Mouse (Mus musculus): ENCODE results near the gene Tmem217. TPM values are rescaled to one million over a fixed set of nuclear protein-coding genes. Genes with fewer than 3 reads are reported as not detected.

Gene Tmem217
- polyA plus RNA-seq, 1 experiment from 2014 or later = 0.42 TPM

- ATAC-seq (ENCODE audit: low FRiP score, low TSS enrichment) = no peak
- Histone ChIP-seq H3K4me3 (ENCODE audit: low read length) (no peak overlapping the region), H3K9ac (ENCODE audit: low read depth, low read length) (no peak overlapping the region), H3K36me3 (ENCODE audit: control insufficient read depth, insufficient read depth, low read length) (no peaks in the 10 kb centered on the region), H3K27ac (ENCODE audit: low read depth, low read length) (no peak overlapping the region), H3K4me2 (replicated peaks; ENCODE audit: low read depth, low read length) (no peak overlapping the region), H3K4me1 (ENCODE audit: control insufficient read depth, insufficient read depth, low read length) (peaks cover 8% of the 10 kb centered on the region; the same call in 1 of the 2 replicates), H3K27me3 (ENCODE audit: control insufficient read depth, insufficient read depth, low read length) (no peaks in the 10 kb centered on the region), H3K9me3 (ENCODE audit: control insufficient read depth, low read length) (no peaks in the 10 kb centered on the region)
- 71% methylated on average over 7 of the region's 7 CpGs for WGBS
Observed at GRCm38 (mm10) chr17:29556893-29557292, 4.7 kb upstream of the Tmem217 start.

- Histone ChIP-seq H3K4me3 (ENCODE audit: low read length) (no peak overlapping the region), H3K9me3 (ENCODE audit: control insufficient read depth, low read length) (no peaks in the 10 kb centered on the region), H3K4me2 (replicated peaks; ENCODE audit: low read depth, low read length) (no peak overlapping the region), H3K36me3 (ENCODE audit: control insufficient read depth, insufficient read depth, low read length) (no peaks in the 10 kb centered on the region), H3K27ac (ENCODE audit: low read depth, low read length) (no peak overlapping the region), H3K9ac (ENCODE audit: low read depth, low read length) (no peak overlapping the region), H3K4me1 (ENCODE audit: control insufficient read depth, insufficient read depth, low read length) (peaks cover 11% of the 10 kb centered on the region; the same call in 1 of the 2 replicates), H3K27me3 (ENCODE audit: control insufficient read depth, insufficient read depth, low read length) (no peaks in the 10 kb centered on the region)
- 89% methylated on average over 10 of the region's 10 CpGs for WGBS
- no peak for ATAC-seq (ENCODE audit: low FRiP score, low TSS enrichment)
Observed at GRCm38 (mm10) chr17:29556456-29556855, 4.3 kb upstream of the Tmem217 start.

- no peak overlapping the region for H3K4me3 ChIP-seq (ENCODE audit: low read length)
- H3K4me2 ChIP-seq (replicated peaks; ENCODE audit: low read depth, low read length) = no peak overlapping the region
- no peak overlapping the region for H3K27ac ChIP-seq (ENCODE audit: low read depth, low read length)
- no peaks in the 10 kb centered on the region for H3K9me3 ChIP-seq (ENCODE audit: control insufficient read depth, low read length)
- peaks cover 24% of the 10 kb centered on the region; the same call in 1 of the 2 replicates for H3K4me1 ChIP-seq (ENCODE audit: control insufficient read depth, insufficient read depth, low read length)
- H3K9ac ChIP-seq (ENCODE audit: low read depth, low read length) = no peak overlapping the region
- H3K36me3 ChIP-seq (ENCODE audit: control insufficient read depth, insufficient read depth, low read length) = no peaks in the 10 kb centered on the region
- no peaks in the 10 kb centered on the region for H3K27me3 ChIP-seq (ENCODE audit: control insufficient read depth, insufficient read depth, low read length)
- ATAC-seq (ENCODE audit: low FRiP score, low TSS enrichment) = no peak
Observed at GRCm38 (mm10) chr17:29554176-29554575, 2.0 kb upstream of the Tmem217 start.

DNA sequence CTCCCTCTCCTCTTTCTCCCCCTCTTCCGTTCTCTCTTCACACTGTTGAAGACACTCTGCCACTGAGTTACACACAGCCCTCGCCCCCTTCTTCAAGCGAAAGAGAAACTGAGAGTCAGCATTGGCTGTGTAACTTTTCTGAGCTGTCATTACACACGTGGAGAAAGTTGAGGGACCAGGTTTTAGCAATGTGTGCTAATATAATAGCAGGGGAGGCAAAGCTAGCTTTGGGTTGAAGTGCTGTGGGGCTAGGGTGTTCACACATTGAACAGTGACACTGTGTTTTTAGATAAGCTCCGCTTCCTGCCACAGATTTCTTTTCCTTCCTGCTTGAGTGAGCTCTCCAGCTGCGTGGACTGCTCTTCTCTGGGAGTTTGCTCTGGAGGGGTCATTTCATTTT, 1.2 kb downstream of the Tmem217 start:
- Histone ChIP-seq H3K4me1 (ENCODE audit: control insufficient read depth, insufficient read depth, low read length) (peaks cover 19% of the 10 kb centered on the region; the same call in 1 of the 2 replicates), H3K27me3 (ENCODE audit: control insufficient read depth, insufficient read depth, low read length) (no peaks in the 10 kb centered on the region), H3K4me2 (replicated peaks; ENCODE audit: low read depth, low read length) (peak overlapping the region; percentile 92), H3K27ac (ENCODE audit: low read depth, low read length) (no peak overlapping the region), H3K36me3 (ENCODE audit: control insufficient read depth, insufficient read depth, low read length) (no peaks in the 10 kb centered on the region), H3K9ac (ENCODE audit: low read depth, low read length) (no peak overlapping the region), H3K9me3 (ENCODE audit: control insufficient read depth, low read length) (no peaks in the 10 kb centered on the region), H3K4me3 (ENCODE audit: low read length) (peak overlapping the region; percentile 97; the same call in 1 of the 2 replicates)
- ATAC-seq (ENCODE audit: low FRiP score, low TSS enrichment) = no peak
- 47% methylated on average over 6 of the region's 6 CpGs for WGBS

GRCm38 (mm10) chr17:29549543-29550428, 2.4 kb downstream of the Tmem217 start, which contains the start of the genes Gm17657 and Tbc1d22b:
Gene Gm17657 (minus strand): TSS chr17:29549638.
Gene Tbc1d22b (plus strand): TSS chr17:29549785.
- peak within 1 kb of the TSS; percentile 97 for H3K4me3 ChIP-seq (ENCODE audit: low read length)
- H3K9me3 ChIP-seq (ENCODE audit: control insufficient read depth, low read length) = no peaks in the 10 kb centered on the region
- H3K27me3 ChIP-seq (ENCODE audit: control insufficient read depth, insufficient read depth, low read length) = no peaks in the 10 kb centered on the region
- peaks cover 19% of the 10 kb centered on the region; the same call in 1 of the 2 replicates for H3K4me1 ChIP-seq (ENCODE audit: control insufficient read depth, insufficient read depth, low read length)
- peak within 1 kb of the TSS; percentile 92 for H3K4me2 ChIP-seq (replicated peaks; ENCODE audit: low read depth, low read length)
- H3K9ac ChIP-seq (ENCODE audit: low read depth, low read length) = peak within 1 kb of the TSS; percentile 89
- H3K36me3 ChIP-seq (ENCODE audit: control insufficient read depth, insufficient read depth, low read length) = no peaks in the 10 kb centered on the region
- 1% methylated on average over 39 of the region's 44 CpGs for WGBS
- ATAC-seq (ENCODE audit: low FRiP score, low TSS enrichment) = peak; percentile 98
- H3K27ac ChIP-seq (ENCODE audit: low read depth, low read length) = no peak within 1 kb of the TSS; the same call in 1 of the 2 replicates

GRCm38 (mm10) chr17:29548994-29549393, 3.2 kb downstream of the Tmem217 start:
- H3K4me1 ChIP-seq (ENCODE audit: control insufficient read depth, insufficient read depth, low read length) = peaks cover 19% of the 10 kb centered on the region; the same call in 1 of the 2 replicates
- no peak overlapping the region for H3K27ac ChIP-seq (ENCODE audit: low read depth, low read length)
- 0 out of 2 replicates have a peak, but pooled peaks have one; percentile 12 for ATAC-seq (ENCODE audit: low FRiP score, low TSS enrichment)
- peak overlapping the region; percentile 97; the same call in 1 of the 2 replicates for H3K4me3 ChIP-seq (ENCODE audit: low read length)
- H3K36me3 ChIP-seq (ENCODE audit: control insufficient read depth, insufficient read depth, low read length) = no peaks in the 10 kb centered on the region
- no peak overlapping the region for H3K9ac ChIP-seq (ENCODE audit: low read depth, low read length)
- no peaks in the 10 kb centered on the region for H3K27me3 ChIP-seq (ENCODE audit: control insufficient read depth, insufficient read depth, low read length)
- no peaks in the 10 kb centered on the region for H3K9me3 ChIP-seq (ENCODE audit: control insufficient read depth, low read length)
- 53% methylated on average over 8 of the region's 8 CpGs for WGBS
- peak overlapping the region; percentile 92 for H3K4me2 ChIP-seq (replicated peaks; ENCODE audit: low read depth, low read length)

DNA sequence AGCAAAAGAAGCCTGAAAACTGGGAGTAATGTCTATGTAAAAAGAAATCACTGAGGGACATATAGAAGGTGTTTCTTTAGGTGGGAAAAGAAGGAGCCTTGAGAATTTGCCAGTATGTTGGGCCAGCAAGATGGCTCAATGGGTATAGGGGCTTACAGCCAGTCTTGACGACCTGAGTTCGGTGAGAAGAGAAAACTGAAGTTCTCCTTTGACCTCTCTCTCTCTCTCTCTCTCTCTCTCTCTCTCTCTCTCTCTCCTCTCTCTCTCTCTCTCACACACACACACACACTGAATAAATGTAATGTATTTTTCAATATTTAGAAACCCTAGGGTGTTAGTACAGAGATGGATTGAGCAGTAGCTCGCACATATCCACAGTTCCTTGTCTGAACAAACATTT, 3.7 kb downstream of the Tmem217 start:
- Histone ChIP-seq H3K9ac (ENCODE audit: low read depth, low read length) (no peak overlapping the region), H3K4me2 (replicated peaks; ENCODE audit: low read depth, low read length) (no peak overlapping the region), H3K27me3 (ENCODE audit: control insufficient read depth, insufficient read depth, low read length) (no peaks in the 10 kb centered on the region), H3K36me3 (ENCODE audit: control insufficient read depth, insufficient read depth, low read length) (no peaks in the 10 kb centered on the region), H3K9me3 (ENCODE audit: control insufficient read depth, low read length) (no peaks in the 10 kb centered on the region), H3K4me3 (ENCODE audit: low read length) (no peak overlapping the region), H3K27ac (ENCODE audit: low read depth, low read length) (no peak overlapping the region), H3K4me1 (ENCODE audit: control insufficient read depth, insufficient read depth, low read length) (peaks cover 19% of the 10 kb centered on the region; the same call in 1 of the 2 replicates)
- no peak for ATAC-seq (ENCODE audit: low FRiP score, low TSS enrichment)
- 63% methylated on average over 3 of the region's 3 CpGs for WGBS

DNA sequence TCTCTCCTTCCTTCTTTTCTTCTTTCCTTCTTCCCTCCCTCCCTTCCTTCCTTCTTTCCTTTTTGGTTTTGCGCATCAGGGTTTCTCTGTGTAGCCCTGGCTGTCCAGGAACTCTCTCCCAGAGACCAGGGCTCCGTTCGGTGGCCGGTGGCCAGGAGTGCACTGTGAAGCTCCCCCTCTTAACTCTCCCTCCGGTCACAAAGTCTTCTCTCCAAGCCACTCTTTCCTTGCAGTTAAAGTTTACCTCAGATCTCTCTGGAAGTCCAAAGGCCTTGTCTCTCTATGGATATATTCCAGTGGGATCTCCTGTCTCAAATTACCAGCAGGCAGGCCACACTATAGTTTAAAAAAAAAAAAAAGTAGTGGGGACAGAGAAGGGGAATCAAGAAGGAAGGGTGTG, 6.9 kb downstream of the Tmem217 start:
- no peak overlapping the region for H3K9ac ChIP-seq (ENCODE audit: low read depth, low read length)
- WGBS = 90% methylated on average over 5 of the region's 5 CpGs
- no peak overlapping the region for H3K27ac ChIP-seq (ENCODE audit: low read depth, low read length)
- ATAC-seq (ENCODE audit: low FRiP score, low TSS enrichment) = no peak
- no peak overlapping the region for H3K4me2 ChIP-seq (replicated peaks; ENCODE audit: low read depth, low read length)
- H3K27me3 ChIP-seq (ENCODE audit: control insufficient read depth, insufficient read depth, low read length) = no peaks in the 10 kb centered on the region
- no peaks in the 10 kb centered on the region for H3K36me3 ChIP-seq (ENCODE audit: control insufficient read depth, insufficient read depth, low read length)
- no peak overlapping the region for H3K4me3 ChIP-seq (ENCODE audit: low read length)
- no peaks in the 10 kb centered on the region for H3K9me3 ChIP-seq (ENCODE audit: control insufficient read depth, low read length)
- H3K4me1 ChIP-seq (ENCODE audit: control insufficient read depth, insufficient read depth, low read length) = 0 out of 2 replicates have a peak, but pooled peaks cover 2% of the 10 kb centered on the region

DNA sequence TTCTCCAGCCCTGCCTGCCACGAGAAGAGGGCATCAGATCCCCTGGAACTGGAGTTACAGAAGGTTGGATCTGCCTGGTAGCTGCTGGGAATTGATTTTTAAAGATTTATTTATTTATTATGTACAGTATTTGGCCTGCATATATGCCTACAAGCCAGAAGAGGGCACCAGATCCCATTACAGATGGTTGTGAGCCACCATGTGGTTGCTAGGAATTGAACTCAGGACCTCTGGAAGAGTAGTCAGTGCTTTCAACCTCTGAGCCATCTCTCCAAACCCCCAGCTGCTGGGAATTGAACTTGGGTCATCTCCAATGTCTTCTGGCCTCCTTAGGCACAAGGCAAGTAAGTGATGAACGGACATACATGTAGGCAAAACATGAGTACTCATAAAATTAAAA, 8.1 kb downstream of the Tmem217 start:
- ATAC-seq (ENCODE audit: low FRiP score, low TSS enrichment) = no peak
- 84% methylated on average over 2 of the region's 2 CpGs for WGBS
- H3K4me3 ChIP-seq (ENCODE audit: low read length) = no peak overlapping the region
- H3K4me1 ChIP-seq (ENCODE audit: control insufficient read depth, insufficient read depth, low read length) = no peaks in the 10 kb centered on the region
- H3K4me2 ChIP-seq (replicated peaks; ENCODE audit: low read depth, low read length) = no peak overlapping the region
- H3K27me3 ChIP-seq (ENCODE audit: control insufficient read depth, insufficient read depth, low read length) = no peaks in the 10 kb centered on the region
- no peak overlapping the region for H3K27ac ChIP-seq (ENCODE audit: low read depth, low read length)
- H3K36me3 ChIP-seq (ENCODE audit: control insufficient read depth, insufficient read depth, low read length) = no peaks in the 10 kb centered on the region
- no peak overlapping the region for H3K9ac ChIP-seq (ENCODE audit: low read depth, low read length)
- H3K9me3 ChIP-seq (ENCODE audit: control insufficient read depth, low read length) = no peaks in the 10 kb centered on the region
